Mouse (Mus musculus): ENCODE measurements around the gene 2410131K14Rik.
A peak's percentile ranks its signal among the peaks of the same experiment; 100 is the strongest.

Gene 2410131K14Rik

DNA sequence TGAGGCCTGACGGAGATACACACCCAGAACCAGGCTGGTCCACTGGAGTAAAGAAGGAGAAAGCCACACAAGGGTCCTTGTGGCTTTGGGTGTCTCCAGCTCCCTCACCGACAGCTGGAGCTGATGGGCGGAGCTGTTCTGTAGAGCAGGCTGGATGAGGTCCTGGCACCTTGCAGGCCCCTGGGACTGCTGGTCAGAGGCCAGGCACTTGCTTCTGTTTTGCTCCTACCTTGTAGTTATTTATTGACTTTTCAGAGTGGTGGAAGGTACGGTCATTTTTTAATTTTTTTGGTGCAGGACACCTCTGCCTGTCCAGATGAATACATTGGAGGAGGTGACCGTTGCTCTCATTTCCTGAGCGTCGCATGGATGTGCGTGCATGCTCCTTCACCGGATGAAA, 16.2 kb downstream of the 2410131K14Rik start:
- ATAC-seq (ENCODE audit: low TSS enrichment): no peak

DNA sequence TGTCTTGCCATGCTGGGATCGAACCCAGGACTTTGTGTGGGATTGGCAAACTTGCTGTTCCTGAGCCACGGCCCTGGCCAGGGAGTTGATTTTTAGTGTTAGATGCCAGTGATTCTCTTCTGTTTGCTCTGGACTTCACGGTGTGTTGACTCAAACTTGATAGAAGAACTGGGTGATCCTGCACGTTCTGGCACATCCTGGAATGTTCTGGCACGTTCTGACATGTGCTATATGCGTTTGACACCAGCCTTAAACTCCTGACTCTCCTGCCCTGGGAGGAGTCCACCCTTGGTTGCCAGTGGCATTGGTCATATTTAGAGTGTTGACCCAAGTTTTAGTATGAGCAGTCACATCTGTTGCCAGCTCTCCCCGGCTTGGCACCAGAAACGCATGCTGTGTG, 17.4 kb downstream of the 2410131K14Rik start:
- ATAC-seq (ENCODE audit: low TSS enrichment): no peak

DNA sequence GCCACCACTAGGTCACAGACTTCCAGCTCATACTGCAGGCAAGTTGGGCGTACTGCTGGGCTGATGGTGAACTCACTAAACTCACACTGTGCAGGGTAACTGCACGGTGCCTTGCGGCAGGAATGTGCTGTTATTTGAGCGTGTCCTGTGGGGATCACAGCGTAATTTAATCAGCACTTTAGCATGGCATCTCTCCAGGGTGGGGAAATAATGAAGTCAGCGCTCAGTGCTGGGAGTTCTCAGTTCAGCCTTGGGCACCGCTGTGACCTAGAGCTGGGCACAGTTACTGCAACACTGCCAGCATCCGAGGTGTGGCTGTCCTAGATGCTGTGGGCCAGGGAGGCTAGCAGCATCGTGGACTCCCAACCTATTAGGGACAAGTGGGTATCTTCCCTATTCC, 19.3 kb downstream of the 2410131K14Rik start:
- no peak for ATAC-seq (ENCODE audit: low TSS enrichment)

DNA sequence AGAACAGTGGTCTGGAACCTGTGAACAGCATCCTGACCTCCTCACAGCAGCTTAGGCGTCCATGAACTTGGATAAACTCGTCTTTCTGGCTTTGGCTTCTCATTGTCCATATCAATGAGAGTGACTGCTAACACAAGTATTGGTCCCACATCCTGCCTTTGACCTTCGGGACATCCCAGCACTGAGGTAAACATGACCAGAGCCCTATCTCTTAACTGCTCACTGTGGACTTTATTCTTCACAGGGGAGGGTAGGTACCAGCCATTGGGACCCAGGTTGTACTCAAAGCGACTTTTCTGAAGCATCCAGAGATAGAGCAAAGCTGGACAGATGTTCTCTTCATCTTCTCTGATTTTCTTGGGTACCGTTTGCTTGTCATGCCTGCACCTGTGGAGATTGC, 20.3 kb downstream of the 2410131K14Rik start:
- no peak for ATAC-seq (ENCODE audit: low TSS enrichment)

DNA sequence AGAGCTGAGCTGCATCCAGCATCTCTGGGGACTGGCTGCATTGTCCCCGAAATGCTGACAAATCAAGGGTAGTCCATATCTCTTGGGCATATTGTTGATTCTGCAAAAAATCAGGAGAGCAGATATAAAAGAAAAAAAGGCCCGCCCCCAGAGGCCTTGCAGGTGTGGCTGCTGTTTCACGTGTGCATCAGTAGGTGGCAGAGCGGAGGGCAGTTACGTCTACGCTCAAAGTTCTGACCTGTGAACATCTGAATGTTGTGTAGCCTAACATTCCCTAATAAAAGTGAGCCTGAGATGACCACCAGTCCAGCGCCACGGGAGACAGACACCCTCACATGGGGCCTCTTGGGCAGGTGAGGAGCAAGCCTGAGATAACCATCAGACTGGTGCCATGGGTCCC, 21.3 kb downstream of the 2410131K14Rik start:
- ATAC-seq (ENCODE audit: low TSS enrichment): no peak

DNA sequence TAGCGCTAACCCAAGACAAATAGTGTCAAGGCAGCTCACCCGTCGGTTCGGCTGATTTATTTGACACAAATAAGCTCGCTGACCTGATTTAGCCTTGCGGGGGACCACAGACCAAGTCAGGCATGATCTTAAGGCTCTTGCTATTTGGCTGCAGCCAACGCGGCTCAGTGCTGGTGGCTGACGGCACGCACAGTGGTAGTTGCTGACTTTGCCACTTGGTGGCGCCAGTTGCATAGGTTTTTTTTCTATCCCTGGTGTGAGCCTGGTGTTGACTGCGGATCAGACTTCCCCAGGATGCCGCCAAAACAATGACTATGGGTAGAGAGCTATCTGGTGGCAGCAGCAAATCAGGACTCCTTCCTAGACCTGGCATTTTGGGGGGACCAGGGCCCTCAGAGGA, 24.0 kb downstream of the 2410131K14Rik start:
- peak; percentile 93 for ATAC-seq (ENCODE audit: low TSS enrichment)

DNA sequence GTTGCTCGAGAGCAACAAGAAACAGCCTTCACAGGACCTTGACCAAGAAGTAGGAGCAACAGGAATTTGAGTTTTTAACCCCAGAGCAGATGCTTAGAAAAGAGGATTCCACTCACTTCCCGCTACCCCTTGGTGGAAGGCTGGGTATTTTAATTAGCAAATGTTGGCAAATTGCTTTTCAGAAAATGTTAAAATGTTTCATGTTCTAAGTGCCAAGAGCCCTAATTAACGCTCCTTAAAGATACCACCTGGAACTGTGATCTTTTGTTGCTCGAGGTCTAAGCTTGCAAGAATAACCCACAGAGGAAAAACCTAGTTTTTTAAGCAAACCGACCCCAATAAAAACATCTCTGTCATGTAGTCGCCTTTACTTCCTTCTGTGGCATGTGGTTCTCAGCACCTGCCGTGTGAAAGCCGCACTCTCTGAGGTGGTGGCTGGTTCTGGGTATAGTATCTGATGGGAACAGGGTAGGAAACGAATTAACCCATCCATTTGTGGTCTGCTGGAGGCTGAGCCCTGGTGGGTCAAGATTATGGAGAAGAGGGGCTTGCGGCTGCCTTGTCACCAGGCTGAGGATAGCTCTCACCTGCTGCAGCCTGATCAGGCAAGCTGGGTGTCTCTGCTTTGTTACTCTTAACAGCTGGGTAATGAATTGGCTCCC, 26.6 kb downstream of the 2410131K14Rik start:
- ATAC-seq (ENCODE audit: low TSS enrichment): no peak

DNA sequence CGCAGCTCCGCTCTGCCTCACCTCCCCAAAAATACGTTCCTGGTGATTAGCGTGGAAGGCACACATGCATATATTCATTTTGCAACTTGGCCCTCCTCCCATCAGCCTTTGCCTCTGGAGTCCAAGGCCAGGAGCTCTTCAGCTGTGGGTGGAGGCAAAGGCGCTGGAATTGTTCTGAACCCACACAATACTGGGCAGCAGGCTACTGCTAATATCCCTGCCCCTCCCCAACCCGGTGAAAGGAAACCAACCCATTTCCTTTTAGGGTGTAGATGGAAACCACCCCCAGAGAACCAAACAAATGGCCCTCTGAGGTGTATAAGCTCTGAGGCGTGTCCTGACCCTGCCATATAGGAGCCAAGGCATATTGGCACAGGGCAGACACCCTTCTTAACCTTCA, 28.4 kb downstream of the 2410131K14Rik start:
- no peak for ATAC-seq (ENCODE audit: low TSS enrichment)

DNA sequence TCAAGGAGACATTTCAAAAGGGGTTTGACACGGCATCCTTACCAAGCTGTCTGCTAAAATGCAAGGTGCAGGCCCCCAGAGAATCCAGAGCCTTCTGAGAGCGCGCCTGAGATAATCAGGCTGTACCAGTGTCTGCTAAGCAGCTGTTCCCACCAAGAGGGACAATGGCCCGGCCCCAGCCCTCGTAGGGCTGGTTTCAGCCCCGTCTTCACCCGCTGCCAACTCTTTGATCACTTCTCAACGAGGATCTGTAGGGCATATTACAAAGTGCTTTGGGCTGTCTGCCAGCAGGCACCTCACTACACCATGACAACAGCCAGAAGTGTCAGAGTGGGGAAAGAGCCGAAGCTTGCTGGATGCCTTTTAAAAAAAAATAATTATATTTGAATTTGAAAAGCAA, 29.5 kb downstream of the 2410131K14Rik start:
- ATAC-seq (ENCODE audit: low TSS enrichment): no peak

DNA sequence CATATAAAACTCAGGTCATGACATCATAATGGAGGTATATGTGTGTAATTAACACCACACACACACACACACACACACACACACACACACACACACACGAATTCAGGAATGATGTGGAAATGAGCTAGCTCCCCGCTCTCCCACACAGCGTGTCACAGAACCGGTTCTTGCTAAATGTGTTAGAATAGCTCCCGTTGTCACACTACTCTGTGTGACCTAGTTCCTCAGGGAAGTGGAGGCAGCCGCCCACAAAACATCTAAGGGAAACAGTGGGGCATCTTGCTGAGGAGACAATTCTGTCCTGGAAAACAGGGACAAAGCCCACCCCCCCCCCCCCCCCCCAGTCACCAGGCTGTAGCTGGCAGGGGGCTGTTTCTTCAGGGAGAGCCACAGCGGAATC, 31.3 kb downstream of the 2410131K14Rik start:
- ATAC-seq (ENCODE audit: low TSS enrichment): peak; percentile 98

DNA sequence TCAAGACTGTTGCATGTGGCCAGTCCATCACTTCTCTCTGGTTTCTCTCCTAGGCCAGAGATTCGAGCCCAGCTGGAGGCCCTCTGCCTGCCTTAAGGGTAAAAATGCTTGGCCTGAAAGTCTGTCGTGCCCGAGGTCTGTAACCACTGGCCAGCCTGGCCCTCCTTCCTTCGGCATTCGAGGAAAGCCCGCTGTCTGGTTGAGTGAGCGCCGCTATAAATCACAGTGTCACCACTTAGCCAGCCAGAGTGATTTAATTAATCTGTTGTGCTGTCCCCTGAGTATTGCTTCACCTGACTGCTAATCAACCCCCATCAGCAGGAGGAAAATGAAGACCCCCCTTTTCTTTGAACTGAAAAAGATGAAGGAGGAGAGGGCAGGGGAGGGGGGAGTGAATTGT, 31.7 kb downstream of the 2410131K14Rik start:
- no peak for ATAC-seq (ENCODE audit: low TSS enrichment)

DNA sequence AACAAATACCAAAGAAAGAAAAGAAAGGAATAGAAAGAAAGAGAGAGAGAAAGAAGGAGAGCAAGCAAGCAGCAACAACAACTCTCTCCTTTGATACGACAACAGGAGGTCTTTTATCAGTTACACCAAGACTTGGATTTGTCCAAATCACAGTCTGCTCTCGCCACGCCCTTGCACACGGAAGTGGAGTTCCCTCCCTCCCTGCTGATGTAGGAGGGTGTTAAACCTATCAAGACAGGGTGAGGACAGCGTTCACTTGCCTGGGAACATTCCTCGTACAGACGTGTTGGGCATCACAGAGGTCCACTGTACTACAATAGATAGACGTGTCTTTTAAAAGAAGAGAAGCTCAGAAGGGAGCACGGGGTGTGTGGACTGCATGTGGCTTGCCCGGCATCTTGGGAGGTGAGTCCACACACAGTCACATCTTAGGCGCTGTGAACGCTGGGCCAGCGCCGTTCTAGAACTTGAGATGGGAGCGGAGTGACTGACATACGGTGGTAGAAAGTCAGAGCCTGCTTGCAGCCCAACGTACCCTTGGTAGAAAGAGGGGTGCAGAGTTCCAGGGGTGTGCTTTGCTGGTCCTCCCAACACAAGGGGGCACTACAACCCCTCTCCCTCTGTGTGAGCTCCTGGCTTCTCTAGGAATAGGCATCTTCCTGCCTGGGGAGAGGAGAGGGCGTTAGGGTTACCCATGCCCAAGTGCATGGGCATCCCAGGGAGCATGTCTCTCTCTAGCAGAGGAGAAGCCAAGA, 32.9 kb downstream of the 2410131K14Rik start:
- ATAC-seq (ENCODE audit: low TSS enrichment): no peak

DNA sequence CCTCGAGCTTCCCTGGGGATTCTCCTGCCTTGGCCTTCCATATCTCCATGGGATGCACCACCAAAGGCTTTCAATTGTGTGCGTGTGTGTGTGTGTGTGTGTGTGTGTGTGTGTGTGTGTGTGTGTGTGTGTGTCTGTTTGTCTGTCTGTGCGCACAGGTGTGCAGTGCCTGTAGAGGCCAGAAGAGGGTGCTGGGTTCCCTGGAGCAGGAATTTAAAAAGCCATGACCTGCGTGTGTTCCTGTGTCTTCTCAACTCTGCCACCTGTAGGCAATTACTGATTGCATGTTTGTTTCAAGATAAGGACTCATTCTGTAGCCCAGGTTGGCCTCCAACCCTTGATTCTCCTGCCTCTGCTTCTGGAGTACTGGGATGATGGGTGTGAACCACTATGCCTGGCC, 46.4 kb downstream of the 2410131K14Rik start:
- ATAC-seq (ENCODE audit: low TSS enrichment): no peak

DNA sequence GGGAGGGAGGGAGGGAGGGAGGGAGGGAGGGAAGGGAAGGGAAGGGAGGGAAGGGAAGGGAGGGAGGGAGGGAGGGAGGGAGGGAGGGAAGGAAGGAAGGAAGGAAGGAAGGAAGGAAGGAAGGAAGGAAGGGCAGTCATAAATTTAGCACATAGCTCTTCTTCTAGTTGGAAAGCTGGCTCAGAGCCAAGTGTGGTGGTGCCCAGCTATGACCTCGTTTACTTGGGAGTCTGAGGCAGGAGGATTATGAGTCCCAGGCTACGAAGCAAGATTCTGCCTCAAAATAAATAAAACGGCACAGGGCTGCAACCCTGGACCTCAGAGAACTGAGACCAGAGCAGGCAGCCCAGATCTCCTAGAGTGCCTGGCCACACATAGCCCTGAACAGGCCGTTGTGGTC, 47.4 kb downstream of the 2410131K14Rik start:
- no peak for ATAC-seq (ENCODE audit: low TSS enrichment)

DNA sequence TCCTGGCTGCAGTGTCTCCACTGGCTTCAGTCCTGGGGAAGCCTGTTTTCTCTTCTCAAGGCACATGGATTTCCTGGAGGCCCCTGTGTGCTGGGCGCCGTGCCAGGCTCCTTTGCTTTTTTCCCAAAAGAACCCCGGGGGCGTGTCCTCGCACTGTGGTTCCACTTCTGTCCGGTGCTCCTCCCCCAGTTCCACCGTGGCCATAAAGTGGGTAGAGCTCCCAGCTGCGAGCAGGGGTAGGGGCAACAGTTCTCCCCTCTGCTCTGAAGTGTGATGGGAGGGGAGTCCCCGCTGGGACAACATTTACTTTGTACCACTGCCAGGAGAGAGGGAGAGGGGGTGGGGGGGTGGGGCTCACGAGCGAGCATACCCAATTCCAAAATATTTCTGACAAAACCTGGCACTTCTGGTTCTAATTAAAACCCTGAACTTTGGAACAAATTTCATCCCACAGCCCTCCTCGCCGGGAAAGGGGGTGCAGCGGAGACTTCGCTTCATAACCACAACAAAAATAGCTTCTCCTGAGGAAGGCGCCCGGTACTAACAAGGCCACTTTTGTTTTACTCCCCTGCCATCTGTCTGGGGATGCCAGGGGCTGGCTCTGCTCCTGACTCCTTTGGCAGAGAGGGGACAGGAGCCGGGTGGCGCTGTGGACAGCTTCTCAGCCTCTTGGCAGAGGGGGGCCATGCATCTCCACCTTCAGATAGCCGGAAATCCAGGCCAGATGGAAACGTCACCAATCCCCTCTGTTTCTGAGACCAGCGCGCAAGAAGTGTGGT, 49.2 kb downstream of the 2410131K14Rik start:
- peak; percentile 46; the same call in 1 of the 2 replicates for ATAC-seq (ENCODE audit: low TSS enrichment)

DNA sequence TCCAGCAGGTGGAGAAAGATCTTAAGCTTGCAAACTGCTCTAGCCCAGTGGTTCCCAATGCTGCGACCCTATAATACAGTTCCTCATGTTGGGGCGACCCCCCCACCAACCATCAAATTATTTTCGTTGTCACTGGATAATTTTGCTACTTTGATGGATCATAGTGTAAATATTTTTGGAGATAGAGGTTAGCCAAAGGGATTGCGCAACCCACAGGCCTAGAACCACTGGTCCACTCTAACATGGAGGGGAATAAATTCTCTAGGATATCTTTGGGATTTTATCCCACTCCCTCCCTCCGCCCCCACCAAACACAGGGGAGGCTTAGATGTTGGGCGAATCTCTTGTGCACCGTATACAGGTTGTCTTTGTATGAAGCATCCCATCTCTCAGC, 49.8 kb downstream of the 2410131K14Rik start:
- no peak for ATAC-seq (ENCODE audit: low TSS enrichment)

DNA sequence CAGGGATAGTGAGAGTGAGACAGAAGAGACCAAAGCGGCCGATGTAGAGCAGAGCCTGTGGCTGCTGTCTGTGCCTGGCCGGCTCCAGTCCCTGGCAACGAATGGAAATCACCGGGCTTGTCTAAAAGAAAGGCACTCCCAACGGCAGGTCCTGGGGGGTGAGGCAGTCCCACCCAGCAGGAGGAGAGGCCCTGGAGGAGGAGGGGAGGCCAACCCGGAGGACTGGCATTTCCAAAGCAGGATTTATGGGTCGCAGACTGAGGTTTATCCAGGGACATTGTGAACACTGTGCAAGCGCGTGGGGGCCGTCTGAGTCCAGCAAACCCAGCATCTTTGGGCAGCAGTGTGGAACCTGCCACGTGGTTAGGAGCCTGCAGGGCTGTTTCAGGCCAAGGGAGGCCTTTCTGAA, 52.3 kb downstream of the 2410131K14Rik start:
- ATAC-seq (ENCODE audit: low TSS enrichment): peak; percentile 53; the same call in 1 of the 2 replicates

DNA sequence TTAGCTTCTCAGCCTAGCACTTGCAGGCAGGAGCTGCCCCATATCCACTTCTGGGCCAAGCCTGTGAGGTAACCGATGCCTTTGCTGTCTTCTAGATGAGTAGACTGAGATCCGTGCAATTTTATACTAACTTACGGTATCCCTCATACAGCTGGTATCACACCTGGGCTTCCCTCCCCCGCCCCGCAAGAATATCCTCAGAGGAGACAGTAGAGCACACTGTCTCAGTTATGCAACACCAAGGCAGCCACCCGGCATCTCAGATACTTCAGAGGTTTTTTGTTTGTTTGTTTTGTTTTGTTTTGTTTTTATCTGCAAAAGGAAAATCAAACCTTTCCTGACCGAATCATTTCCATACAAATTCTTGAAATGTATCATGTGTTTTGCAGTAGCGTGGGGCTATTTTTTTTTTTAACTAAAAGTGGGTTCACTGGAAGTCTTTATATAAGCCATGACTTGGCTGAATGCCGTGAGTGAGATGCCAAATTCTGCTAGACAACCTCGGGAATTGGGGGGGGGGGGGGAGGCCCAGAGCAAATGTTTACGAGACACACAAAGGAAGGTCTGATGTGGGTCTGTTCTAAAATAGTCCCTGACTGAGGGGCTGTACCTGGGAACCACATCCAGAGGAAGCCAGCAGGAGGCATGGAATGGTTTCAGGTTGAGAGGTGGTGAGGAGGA, 54.8 kb downstream of the 2410131K14Rik start:
- ATAC-seq (ENCODE audit: low TSS enrichment): peak; percentile 55

DNA sequence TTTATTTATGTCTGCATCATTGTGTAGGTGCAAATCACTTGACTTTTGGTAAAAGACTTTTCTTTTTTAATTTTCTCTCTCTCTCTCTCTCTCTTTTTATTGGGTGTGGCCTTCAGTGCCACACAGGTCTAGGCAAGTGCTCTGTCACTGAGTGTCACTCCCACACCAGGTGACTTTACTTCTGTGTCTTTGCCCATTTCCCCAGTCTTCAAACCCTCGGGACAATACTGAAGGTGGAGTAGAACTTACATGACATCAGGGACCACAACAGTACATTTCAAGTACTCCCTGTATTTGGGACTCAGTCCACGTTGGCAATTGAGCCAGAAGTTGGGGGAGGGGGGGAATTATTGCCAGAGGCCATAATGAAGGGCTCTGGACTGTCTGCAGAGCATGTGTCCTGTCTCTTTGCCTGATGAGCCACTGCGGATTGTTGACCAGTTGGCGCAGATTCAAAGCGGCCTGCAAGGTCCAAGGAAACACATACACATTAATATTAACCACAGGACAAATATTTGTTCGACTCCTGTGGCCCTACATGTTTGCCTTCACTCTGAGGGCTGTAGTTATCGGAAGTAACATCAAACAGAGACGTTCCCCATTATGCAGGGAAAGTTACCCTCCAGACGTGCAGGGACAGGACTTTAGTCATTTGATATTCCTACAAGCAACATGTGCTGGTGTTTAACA, 57.6 kb downstream of the 2410131K14Rik start:
- ATAC-seq (ENCODE audit: low TSS enrichment): no peak

DNA sequence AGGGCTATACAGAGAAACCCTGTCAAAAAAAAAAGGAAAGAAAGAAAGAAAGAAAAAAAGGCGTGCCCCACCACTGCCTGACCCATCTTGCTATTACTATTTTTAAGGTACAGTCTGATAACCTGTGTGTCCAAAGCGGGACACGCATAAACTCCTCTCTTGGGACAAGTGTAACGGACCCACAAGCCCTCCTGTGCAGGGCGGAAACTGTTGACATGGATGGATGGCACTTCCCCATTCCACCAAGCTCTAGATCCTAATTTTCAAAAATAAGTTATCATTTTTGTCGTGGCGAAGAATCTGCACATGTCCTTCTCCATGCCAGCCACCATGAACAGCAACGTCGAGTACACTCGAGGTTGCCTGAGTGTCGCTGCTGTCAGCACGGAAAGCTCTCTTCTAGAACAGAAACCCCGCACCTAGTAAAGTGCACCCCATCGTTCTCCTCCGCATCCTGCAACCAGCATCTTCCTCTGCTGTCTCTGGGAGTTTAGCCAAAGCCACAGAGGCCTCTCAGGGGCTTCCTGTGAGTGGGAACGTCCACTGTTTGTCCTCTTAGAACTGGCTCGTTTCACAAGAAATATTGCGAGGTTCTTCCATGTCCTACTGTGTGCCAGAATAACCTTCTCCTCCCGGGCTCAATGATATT, 60.1 kb downstream of the 2410131K14Rik start:
- no peak for ATAC-seq (ENCODE audit: low TSS enrichment)

DNA sequence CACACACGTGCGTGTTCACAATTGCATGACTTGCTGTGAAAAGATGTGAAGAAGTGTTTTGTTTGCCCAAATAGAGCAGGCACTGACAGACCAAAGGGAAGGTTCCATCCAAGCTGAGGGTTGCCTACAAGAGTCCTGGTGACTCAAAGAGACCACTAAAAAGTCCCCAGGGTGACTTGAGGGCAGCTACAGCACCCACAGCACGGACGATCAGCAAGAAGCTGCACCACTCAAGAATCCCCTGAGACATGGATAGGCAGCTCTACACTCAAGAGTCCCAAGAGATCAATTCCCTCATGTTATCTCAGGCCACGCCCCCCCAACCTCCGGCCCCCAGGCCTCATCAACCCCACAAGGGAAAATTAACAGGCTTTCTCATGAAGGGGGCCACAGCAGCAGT, 65.4 kb downstream of the 2410131K14Rik start:
- no peak for ATAC-seq (ENCODE audit: low TSS enrichment)
